Mouse (Mus musculus): ENCODE results near the gene Pitpnm1.
A peak's percentile ranks its signal among the peaks of the same experiment; 100 is the strongest.

The Pitpnm1 gene

DNA sequence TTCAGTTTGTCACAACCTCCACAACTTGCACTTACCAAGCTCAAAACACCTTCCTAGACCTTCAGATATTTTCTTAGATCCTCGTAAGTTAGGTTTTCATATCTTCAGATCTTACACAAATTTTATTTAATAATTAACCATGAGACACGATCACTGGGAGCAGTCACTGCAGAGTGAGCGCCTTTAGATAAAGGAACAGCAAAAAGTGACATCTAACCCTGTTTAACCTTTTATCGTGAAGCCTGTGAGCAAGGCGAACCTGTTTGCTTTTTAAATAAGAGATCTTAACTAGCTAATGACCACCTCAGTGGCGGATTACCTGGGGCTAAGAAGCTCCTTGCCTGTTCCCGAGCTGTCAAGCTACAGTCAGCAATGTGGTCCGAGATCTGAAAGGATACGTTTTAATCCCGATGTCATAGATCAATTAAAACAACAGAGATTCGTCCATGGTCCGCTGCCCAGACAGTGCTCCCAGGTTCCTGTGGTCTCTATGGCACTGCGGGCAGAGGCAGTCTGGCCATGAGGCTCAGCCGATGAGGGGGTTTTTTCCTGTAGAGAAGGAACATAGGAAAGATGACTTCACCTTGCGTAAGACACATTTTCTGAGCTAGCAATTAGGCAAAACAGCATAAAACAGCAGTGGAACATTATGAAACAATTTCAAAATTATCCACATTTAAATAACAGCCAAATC lies 30.9 kb upstream of the Pitpnm1 start:
- peak; percentile 42 for DNase-seq (ENCODE audit: low spot score)

DNA sequence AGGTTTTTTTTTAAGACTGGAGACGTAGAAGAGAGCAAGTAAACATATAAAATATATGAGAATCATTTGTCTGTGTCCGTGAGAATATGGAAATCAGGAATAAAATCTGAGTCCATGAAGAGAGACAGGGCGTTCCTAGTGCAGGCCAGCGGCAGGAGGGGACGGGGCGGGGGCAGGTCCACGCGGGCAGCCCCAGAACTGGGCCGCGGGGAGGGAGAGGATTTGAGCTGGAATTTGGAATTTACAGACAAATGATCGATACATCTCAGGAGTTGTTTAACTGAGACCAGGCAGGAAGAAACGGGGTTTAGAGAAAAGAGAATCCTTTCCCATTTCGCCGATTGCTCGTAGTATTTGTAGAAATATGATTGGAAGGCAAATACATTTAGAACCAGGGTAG lies 29.5 kb upstream of the Pitpnm1 start:
- DNase-seq (ENCODE audit: low spot score) = no peak

DNA sequence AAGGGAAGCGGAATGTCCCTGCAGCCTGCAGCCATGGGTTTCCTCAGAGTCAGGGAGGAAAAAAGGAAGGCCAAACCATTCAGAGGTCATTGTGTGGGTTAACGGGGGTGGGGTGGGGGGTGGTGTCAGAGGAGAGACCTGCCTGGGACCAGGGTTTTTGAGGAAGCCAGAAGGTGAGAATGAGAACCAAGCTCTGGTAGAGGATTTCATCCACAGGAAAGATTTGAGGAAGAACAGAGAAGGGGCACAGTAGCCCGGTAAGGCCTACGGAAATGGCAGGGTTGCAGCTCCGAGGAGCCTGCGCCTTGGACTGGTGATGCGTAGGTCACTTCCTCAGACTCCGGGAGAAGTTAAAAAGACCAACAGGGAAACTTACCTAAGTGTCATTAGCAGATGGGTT lies 29.0 kb upstream of the Pitpnm1 start:
- DNase-seq (ENCODE audit: low spot score) = no peak

DNA sequence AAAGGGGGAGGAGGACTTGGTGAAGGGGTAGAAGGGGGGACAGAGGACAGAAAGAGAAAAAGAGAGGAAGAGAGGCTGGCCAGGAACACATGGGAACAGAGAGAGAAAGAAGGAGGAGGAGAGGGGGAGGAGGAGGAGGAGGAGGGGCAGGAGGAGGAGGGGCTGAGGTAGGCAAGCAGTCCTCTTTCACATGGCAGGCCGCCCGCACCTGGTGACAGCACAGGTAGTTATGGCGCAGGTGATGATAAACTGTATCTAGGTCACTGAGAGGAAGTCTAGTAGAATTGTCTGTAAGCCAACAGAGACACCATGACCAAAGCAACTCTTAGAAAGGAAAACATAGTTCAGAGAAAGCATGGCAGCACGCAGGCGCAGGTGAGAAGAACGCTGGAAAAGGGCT lies 28.4 kb upstream of the Pitpnm1 start:
- no peak for DNase-seq (ENCODE audit: low spot score)

DNA sequence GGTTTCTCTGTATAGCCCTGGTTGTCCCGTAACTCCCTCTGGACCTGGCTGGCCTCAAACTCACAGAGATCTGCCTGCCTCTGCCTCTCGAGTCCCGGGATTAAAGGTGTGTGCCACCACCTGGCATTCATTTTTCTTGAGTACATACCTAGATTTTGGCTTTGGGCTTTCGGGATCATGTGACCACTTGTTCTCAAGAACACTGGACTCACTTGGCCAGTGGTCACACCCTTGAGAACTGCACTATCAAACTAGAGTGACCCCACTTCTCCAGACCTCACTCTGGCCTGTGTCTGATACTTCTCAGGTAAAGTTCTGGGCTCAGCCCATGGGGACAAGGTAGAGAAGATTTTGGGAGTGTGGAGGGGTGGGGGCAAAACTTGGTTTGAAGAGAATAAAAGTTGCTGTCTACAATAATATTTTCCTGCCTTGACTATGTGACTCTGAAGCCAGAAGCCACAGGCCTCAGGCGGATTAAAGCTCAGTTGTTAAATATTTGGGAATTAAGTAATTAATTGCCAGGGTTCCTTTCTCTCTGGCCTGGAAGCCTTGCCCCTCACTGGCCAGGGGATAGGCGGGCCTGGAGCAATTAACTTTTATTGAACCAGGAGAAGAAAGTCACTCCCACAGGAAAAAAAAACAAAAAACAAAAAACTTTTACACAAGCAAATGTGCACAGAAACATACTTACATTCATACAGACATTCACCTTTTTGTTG lies 26.9 kb upstream of the Pitpnm1 start:
- DNase-seq (ENCODE audit: low spot score) = no peak

DNA sequence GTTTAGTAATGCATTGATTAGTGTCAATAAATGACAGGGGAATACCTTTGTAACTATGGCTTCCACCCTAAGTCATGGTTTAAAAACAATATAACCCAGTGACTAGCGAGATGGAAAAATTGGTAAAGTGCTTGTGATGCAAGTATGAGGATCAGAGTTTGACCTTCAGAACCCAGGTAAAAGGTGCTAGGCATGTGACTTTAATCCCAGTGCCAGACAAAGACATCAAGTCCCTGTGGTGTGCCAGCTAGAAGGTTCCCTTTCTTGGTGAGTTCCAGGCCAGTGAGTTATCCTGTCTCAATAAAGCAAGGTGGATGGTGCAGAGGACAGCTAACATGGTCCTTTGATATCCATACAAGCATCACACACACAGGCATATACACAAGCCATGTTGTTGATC lies 24.3 kb upstream of the Pitpnm1 start:
- no peak for DNase-seq (ENCODE audit: low spot score)

DNA sequence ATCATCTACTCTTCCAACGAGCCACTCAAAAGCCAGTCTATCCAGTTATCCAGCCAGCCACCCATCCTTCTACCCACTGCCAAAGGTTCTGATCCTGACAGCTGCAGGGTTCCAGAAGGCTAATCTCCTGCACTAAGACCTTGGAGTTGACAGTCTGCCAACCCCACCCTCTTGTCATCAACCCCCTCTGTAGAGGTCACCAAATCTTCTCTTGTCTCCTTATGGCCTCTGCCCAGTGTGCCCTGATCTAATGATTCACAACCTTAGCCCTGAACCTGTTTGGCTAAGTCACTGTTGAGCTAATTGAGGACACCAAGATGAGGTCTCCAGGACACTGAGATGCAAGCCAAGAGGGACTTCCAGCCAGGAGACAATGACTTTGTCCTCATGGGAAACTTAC lies 20.2 kb upstream of the Pitpnm1 start:
- DNase-seq (ENCODE audit: low spot score) = no peak

DNA sequence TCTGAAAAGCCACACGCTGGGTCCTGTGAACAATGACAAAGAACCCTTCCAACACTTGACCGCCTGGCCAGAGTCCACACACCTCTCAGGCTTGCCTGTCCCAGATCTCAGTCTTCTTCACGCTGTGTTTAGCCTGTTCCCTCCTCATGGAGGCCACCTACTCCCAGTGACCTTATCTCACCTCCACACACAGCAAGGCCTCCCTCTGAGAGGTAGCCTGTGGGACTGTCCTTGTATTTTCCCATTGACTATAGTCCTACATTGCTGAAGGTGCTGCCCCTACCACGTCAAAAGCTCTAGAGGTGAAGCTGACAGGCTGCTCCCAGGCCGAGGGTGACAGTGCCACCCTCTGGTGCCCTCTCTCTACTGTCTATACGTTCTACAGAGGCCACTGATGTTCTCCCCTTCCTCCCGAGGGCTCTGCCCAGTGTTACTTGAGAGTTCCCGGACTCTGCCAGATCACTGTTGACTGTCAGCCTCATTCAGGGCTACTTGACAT lies 19.2 kb upstream of the Pitpnm1 start:
- DNase-seq (ENCODE audit: low spot score) = no peak

DNA sequence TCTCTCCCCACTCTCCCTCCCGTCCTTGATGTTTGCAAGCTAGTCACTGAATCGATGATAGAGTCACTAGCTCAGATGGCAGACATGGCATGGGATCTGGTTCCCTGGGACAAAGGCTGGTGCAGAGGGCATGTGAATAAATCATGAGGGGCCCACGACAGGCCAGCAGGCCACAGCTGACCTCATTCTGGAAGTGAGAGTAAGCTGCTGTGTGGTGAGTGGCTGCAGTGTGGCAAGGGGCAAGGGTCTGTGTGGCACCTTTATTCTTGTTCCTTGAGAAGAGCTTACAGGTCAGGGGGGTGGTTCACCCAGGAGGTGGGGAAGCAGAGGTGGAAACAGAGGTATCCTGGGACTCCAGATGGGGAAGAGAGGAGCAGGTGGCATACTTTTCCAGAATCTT lies 18.4 kb upstream of the Pitpnm1 start, which contains the start of gene Cabp2:
Gene Cabp2, plus strand, starts transcription at position 185 of the 400 bp plus-strand sequence.
- no peak for DNase-seq (ENCODE audit: low spot score)

DNA sequence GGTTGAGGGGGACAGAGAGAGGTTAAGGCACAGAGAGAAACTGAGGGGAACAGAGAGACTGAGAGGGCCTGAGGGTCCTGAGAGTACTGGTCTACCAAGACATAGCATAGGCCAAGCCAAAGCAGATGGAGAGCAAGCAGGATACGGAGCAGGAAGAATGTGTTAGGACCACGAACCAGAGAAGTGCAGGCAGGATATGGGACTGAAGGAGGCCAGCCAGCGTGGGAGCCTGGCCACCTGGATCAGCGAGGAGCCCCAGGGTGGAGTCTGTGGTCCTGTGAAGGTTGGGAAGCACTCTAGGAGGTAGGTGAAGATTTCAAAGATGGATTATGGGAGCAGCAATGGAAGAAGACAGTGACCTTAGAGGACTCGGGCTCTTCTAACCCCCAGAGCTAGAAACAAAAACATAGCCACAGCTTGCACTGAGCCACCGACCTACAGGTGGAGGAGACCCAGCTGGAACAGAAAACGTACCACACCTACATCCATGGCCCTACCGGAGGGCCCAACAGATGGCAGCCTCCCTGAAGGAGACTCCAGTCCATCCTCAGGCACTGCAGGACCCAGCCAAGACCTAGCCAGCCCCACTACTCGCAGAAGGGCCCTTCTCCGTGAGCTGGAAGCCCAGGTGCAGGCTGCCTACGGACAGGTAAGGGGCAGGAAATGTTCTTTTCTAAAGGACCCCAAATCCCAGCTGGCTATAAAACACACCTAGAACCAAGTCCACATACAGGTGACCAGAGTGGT lies 17.4 kb upstream of the Pitpnm1 start:
- no peak for DNase-seq (ENCODE audit: low spot score)

DNA sequence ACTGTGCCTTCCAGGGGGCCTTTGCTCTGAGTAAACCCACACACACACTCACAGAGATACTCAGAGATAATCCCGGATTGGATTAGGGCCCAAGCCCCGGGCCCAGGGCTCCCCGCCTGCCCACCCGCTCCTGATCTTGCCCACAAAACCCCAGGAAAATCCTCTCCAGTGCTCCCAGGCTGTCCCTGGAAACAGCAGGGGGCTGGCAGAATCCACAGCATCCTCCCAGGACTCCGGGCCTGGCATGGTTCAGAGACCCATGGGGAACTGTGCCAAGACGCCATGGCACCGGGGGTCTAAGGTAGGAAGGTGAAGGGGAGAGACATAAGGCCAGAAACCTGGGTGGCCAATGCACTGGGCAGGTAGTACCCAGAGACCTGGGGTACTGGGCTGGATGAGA lies 16.5 kb upstream of the Pitpnm1 start:
- DNase-seq (ENCODE audit: low spot score) = no peak

DNA sequence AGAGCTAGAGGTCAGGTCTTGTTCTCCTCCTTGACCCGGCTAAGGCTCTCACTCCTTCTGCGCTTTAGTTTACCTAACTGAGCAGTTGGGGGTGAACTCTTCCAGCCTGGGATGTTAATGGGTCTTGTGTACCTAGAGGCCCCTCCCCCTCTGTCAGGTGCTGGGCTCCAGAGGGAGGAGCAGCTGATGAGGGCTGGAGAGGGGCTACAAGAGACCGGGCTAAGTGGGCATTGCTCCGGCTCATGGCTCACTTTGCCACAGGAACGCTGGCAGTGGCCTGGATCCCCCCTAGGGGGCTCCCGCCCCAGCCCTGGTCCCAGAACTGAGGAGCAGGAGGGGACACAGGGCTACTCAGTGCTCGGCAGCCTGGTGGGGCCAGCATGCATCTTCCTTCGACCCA lies 16.0 kb upstream of the Pitpnm1 start:
- DNase-seq (ENCODE audit: low spot score) = no peak

DNA sequence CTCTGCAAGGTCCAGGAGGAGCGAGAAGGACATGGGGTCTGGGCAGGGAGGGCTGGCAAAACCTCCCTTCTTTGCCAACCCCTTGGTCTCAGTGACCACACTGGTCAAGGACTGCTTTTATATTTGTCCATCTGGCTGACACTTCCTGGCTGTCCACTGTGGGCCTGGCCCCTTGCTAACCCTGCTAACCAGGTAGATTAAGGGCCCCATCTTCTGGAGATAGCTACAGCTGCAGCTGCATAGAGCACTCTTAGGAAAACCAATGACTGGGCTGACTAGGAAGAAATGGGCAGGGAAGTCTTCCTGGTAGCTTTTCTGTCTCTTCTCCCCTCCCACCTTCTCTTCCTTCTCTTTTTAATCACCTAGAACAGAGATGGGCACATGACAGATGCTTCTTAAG lies 14.8 kb upstream of the Pitpnm1 start:
- no peak for DNase-seq (ENCODE audit: low spot score)

DNA sequence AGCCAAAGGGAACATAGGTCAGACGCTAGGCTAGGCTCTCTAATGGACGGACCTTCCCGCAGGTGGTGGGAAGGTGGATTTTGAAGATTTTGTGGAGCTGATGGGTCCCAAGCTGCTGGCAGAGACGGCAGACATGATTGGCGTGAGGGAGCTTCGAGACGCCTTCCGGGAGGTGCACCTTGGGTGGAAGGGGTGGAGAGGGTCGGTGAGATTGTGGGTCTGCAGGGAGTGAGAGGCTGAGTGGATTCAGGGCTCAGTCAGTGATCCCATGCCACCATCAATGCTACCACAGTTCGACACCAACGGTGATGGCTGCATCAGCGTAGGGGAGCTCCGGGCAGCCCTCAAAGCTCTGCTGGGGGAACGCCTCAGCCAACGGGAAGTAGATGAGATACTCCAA lies 13.6 kb upstream of the Pitpnm1 start:
- DNase-seq (ENCODE audit: low spot score) = no peak

DNA sequence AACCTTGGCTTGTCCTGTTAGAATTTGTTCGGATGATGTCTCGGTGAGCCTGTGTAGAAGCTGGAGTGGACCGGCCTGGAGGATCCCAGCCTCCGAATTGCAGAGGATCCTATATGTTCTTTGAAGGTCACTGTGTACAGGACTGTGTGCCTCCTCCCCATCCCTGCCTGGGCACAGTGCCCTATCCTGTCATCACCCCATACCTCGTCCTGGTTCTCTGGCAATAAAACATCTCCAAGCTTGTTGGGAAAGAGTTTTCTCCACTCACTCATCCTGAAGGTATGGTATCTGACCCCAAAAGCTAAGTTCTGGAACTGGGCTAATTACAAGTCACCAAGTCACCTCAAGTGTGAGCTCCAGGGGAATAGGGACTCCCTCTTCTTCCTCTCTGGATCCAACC lies 12.7 kb upstream of the Pitpnm1 start:
- DNase-seq (ENCODE audit: low spot score) = no peak

DNA sequence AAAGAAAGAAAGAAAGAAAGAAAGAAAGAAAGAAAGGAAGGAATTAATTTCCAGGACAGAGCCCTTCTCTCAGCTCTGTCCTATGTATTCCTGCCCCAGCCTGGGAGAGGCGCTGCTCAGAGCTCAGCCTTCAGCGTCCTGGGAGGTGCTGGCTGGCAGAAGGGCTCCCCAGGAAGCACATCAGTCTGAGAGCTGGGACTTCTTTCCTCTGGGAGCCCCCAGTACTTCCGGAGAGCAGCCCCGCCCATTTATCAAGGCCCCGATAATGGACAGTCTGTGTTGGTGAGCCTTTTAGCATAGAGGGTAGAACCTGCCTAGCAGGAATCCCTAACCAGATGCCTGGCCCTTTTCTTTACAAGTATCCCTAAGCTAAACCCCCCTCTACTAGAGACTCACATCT lies 11.7 kb upstream of the Pitpnm1 start:
- DNase-seq (ENCODE audit: low spot score) = no peak

DNA sequence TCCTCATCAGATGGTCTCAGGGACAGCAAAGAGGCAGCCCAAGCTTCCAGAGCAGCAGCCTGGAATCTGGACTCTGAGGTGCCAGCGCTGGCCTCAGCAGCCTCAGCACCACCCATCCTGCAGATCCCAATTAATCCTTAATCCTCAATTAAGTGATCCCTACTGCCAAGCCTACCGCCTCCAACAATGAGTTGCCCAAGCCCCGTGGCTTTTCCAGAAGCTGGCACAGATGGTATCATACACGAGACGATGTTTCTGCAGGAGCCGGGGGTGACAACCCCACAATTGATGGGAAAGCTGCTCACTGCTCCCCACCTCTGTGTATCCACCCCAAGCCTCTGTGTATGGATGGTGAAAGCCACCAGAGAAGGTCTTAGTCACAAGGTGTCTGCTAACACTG lies 10.7 kb upstream of the Pitpnm1 start:
- no peak for DNase-seq (ENCODE audit: low spot score)

DNA sequence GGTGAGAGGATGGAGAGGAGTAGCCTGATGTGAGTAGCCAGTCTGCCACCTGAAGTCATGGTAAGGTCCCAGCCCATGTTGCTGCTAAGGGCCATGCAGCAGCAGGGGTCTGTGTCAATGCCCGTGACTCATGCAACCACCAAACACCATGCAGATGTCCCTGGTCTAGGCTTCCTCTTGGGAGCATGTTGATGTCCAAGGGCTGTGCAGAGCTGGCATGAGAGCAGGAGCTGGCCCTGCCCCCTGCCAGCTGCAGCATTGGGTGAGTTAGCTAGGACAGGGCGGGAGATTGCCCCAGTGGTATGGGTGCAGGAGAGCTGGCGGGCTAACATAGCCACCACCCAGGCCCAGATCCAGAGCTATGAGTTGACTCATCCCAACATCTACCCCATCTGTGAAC lies 9.4 kb upstream of the Pitpnm1 start:
- DNase-seq (ENCODE audit: low spot score) = no peak

DNA sequence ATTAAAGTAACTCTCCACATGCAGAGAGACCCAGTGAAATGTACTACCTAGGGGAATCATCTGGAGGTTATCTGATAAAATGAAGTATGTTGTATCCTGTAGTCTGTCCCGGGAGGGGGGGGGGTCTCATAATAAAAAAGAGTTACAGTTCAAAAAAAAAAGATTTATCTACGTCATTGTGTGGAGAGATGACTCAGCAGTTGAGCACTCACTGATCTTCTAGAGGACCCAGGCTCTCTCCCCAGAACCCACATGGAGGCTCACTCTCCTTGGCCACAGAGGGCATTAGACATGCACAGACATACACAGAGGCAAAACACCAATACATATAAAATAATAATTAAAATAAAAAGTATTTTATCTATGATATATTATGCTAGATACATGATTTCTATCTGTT lies 8.4 kb upstream of the Pitpnm1 start:
- no peak for DNase-seq (ENCODE audit: low spot score)

DNA sequence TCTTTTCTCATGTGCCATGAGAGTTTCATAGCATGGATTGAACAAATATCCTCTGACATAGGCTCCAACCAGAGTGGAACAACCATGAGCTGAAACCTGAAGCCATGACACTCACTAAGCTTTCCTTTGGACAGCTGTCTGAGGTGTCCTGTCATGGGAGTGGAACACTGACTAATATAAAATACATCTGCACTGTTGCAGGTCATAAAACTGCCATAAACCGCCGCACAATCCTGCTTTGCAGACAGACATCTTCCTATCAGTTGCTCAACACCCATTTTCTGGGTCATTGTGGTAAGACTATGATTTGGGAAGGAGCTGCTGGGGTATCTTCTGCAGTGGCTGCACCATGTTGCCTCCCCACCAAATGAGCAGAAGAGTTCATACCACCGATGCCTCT lies 7.0 kb upstream of the Pitpnm1 start:
- DNase-seq (ENCODE audit: low spot score) = no peak

DNA sequence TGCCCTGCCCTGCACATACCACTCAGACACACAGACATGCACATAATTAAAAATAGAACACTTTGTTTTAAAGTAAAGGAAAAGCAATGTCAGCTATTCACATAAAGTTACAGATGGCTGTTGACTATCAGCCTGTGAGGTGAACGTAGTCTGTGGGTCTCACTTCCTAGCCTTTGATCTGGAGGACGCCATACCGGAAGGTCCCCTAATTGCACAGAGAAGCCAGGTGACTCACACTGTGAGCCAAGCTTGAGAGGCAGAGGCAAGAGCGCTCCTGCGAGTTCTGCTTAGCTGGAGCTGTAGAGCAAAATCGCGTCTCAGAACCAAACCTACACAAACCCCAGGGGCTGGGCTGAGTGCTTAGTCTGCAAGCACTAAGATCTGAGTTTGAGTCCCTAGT lies 6.0 kb upstream of the Pitpnm1 start:
- DNase-seq (ENCODE audit: low spot score) = no peak

DNA sequence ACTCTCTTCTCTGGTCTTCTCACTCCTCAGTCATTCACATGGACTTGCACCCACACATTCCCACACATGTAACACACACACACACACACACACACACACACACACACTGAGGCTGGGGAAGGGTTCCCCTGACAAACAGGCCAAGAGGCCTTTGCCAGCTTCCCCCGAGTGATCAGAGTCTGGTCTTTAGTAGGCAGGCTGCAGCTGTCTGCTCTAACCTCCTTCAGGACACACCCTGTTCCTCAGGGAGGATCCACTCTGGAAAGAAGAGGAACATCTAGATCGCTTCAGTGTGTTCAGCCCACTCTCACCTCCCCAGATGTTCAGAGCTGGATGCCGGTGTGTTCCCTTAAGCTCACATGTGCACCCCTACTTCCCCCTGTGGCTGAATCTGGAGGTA lies 5.5 kb upstream of the Pitpnm1 start:
- DNase-seq (ENCODE audit: low spot score) = no peak

DNA sequence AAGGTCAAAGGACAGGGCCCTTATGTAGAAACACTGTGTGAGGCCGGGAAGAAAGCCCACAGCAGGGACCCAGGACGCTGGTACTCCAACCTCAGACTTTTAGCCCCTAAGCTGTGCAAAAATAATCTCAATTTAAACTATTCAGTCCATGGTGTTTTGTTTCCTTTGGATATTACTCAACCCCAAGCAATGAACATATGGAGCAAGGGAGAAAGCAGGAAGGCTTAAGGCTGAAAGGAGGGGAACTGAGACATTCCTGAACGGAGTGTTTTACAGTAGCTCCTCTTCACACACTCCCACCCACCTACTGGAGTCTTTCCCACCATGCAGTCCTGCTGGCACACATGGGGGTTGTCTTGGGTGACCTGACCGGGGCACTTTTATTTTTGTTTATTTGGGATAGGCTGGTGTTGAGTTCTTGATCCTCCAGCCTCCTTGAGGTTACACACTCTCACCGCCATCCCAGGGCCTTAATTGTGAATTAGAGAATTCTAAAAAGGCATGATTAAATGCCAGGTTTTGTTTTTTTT lies 5.0 kb upstream of the Pitpnm1 start:
- DNase-seq (ENCODE audit: low spot score) = no peak
